Mouse (Mus musculus): ENCODE results near the gene Slc24a3.

The Slc24a3 gene

GRCm38 (mm10) chr2:145167664-145168360 is at the start of gene Slc24a3:
Gene Slc24a3 (plus strand): TSS chr2:145167754.
- DNase-seq (ENCODE audit: low spot score in 2 of 2): peak; percentile 71 to 85

- no peak for DNase-seq (ENCODE audit: low spot score in 2 of 2)
Measured at GRCm38 (mm10) chr2:145117762-145118161, 49.8 kb upstream of the Slc24a3 start.

- no peak for DNase-seq (ENCODE audit: low spot score in 2 of 2)
Measured at GRCm38 (mm10) chr2:145127747-145128146, 39.8 kb upstream of the Slc24a3 start.

GRCm38 (mm10) chr2:145136625-145137291 is 30.8 kb upstream of the Slc24a3 start:
- DNase-seq (ENCODE audit: low spot score in 2 of 2): no peak

- no peak for DNase-seq (ENCODE audit: low spot score in 2 of 2)
Measured at GRCm38 (mm10) chr2:145150407-145150806, 17.1 kb upstream of the Slc24a3 start.

GRCm38 (mm10) chr2:145150821-145151220 is 16.7 kb upstream of the Slc24a3 start:
- DNase-seq (ENCODE audit: low spot score in 2 of 2): no peak

- DNase-seq (ENCODE audit: low spot score in 2 of 2): no peak
Measured at GRCm38 (mm10) chr2:145152281-145152680, 15.3 kb upstream of the Slc24a3 start.

- DNase-seq (ENCODE audit: low spot score in 2 of 2): no peak
Measured at GRCm38 (mm10) chr2:145158972-145159371, 8.6 kb upstream of the Slc24a3 start.

- peak; percentile 45 to 79 for DNase-seq (ENCODE audit: low spot score in 2 of 2)
Measured at GRCm38 (mm10) chr2:145161046-145161700, 6.4 kb upstream of the Slc24a3 start.

- no peak for DNase-seq (ENCODE audit: low spot score in 2 of 2)
Measured at GRCm38 (mm10) chr2:145164086-145164485, 3.5 kb upstream of the Slc24a3 start.

- DNase-seq (ENCODE audit: low spot score in 2 of 2): no peak
Measured at GRCm38 (mm10) chr2:145164562-145164961, 3.0 kb upstream of the Slc24a3 start.

- no peak for DNase-seq (ENCODE audit: low spot score in 2 of 2)
Measured at GRCm38 (mm10) chr2:145165076-145165475, 2.5 kb upstream of the Slc24a3 start.

GRCm38 (mm10) chr2:145165854-145166253 is 1.7 kb upstream of the Slc24a3 start:
- no peak for DNase-seq (ENCODE audit: low spot score in 2 of 2)

GRCm38 (mm10) chr2:145167051-145167663 is 397 bp upstream of the Slc24a3 start:
- peak; percentile 64 to 74 for DNase-seq (ENCODE audit: low spot score in 2 of 2)

- no peak for DNase-seq (ENCODE audit: low spot score in 2 of 2)
Measured at GRCm38 (mm10) chr2:145168405-145168971, 934 bp downstream of the Slc24a3 start.

- DNase-seq (ENCODE audit: low spot score in 2 of 2): no peak
Measured at GRCm38 (mm10) chr2:145172978-145173655, 5.6 kb downstream of the Slc24a3 start.

GRCm38 (mm10) chr2:145175036-145175435 is 7.5 kb downstream of the Slc24a3 start:
- DNase-seq (ENCODE audit: low spot score in 2 of 2): no peak

- no peak for DNase-seq (ENCODE audit: low spot score in 2 of 2)
Measured at GRCm38 (mm10) chr2:145182410-145182809, 14.9 kb downstream of the Slc24a3 start.

- no peak for DNase-seq (ENCODE audit: low spot score in 2 of 2)
Measured at GRCm38 (mm10) chr2:145188828-145189227, 21.3 kb downstream of the Slc24a3 start.

GRCm38 (mm10) chr2:145196043-145196442 is 28.5 kb downstream of the Slc24a3 start:
- DNase-seq (ENCODE audit: low spot score in 2 of 2): peak; percentile 17 to 21

GRCm38 (mm10) chr2:145196501-145197042 is 29.0 kb downstream of the Slc24a3 start:
- DNase-seq (ENCODE audit: low spot score in 2 of 2): no peak

All from frontal cortex, postnatal 10 days (tissue).